Mouse (Mus musculus) gastrocnemius, adult 18-20 months (tissue): ENCODE measurements around the gene Kif3a. TPM values are rescaled to one million over a fixed set of nuclear protein-coding genes. Genes with fewer than 3 reads are reported as not detected.
"Not testable (repeated sequence)": the region's sequence is repeated elsewhere in the genome, so short reads cannot be mapped to it uniquely, and the experiment has no call there.

Experiments used
- DNase-seq: peaks from one replicate; pipeline ENCODE4 v3.0.0; 2021; ENCODE audit warnings: low spot score
- total RNA-seq, 2 experiments: library from RNA; stranded (reverse); gene quantifications; 2 replicates each; pipeline ENCODE4 v1.2.3; 2021

The Kif3a gene
- total RNA-seq, 2 experiments from 2014 or later: 4.5 to 5.0 TPM

- no peak for DNase-seq
These were observed 26.0 kb upstream of the Kif3a start for GRCm38 (mm10) chr11:53541222-53541621.

- DNase-seq: no peak
These were observed 24.2 kb upstream of the Kif3a start for GRCm38 (mm10) chr11:53543021-53543420.

DNA sequence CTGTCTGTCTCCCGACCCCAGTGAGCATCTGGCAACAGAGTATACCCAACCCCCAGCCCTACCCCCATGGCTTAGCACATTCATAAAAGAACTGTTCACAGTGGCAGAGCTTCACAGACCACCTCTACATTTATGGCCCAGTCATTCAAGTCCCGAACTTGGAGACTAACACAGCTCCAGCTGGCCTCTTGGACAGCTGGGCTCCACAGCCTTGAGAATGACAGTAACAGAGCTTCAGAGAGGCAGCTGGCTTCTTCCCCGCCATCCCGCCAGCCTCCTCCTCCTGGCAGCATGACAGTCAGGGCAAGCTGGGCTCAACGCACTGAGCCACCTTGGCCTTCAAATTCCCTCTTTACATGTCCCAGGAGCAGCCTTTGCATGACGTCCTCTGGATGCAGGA is 20.9 kb upstream of the Kif3a start:
- no peak for DNase-seq

- no peak for DNase-seq
These were observed 19.6 kb upstream of the Kif3a start for GRCm38 (mm10) chr11:53547566-53547965.

- DNase-seq: no peak
These were observed 19.1 kb upstream of the Kif3a start for GRCm38 (mm10) chr11:53548036-53548605.

- DNase-seq: no peak
These were observed 16.5 kb upstream of the Kif3a start for GRCm38 (mm10) chr11:53550714-53551113.

- no peak for DNase-seq
These were observed 15.4 kb upstream of the Kif3a start for GRCm38 (mm10) chr11:53551754-53552153.

DNA sequence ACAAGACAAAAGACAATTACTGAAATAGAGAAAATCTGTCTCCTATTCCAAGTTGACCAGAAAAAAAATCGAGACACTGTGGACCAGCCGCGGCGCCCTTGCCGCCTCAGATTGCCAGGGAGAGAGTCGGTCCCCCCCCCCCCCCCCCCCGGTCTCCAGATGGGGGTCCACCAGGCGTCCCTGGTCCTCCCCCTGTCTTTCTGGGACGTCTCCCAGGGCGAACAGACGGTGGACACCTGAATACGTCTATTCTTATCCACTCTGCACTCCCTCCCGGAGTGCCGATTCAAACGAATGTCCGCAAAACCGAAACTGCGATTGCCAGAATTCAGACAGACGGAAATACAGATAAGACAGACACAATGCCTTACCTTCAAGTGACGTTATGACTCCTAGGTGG is 10.7 kb upstream of the Kif3a start:
- DNase-seq: not testable (repeated sequence)

- DNase-seq: not testable (repeated sequence)
These were observed 9.2 kb upstream of the Kif3a start for GRCm38 (mm10) chr11:53557992-53558391.

DNA sequence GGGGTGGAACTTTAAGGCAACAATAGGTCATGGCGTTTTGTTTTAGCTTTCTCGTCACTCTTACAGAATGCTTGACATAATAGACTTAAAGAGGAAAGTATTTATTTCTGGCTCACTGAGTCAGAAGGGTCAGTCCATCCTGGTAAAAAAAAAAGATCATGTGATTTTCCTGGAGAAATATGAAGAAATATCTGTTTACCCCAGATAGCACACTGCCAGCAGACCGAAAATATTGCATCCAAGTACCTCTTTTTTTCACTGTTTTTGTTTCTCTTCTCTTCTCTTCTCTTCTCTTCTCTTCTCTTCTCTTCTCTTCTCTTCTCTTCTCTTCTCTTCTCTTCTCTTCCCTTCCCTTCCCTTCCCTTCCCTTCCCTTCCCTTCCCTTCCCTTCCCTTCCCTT is 7.2 kb upstream of the Kif3a start:
- not testable (repeated sequence) for DNase-seq

GRCm38 (mm10) chr11:53561986-53562385 is 5.2 kb upstream of the Kif3a start:
- no peak for DNase-seq

GRCm38 (mm10) chr11:53566646-53567045 is 533 bp upstream of the Kif3a start:
- DNase-seq: no peak

GRCm38 (mm10) chr11:53580562-53580961 is 13.4 kb downstream of the Kif3a start:
- DNase-seq: no peak

DNA sequence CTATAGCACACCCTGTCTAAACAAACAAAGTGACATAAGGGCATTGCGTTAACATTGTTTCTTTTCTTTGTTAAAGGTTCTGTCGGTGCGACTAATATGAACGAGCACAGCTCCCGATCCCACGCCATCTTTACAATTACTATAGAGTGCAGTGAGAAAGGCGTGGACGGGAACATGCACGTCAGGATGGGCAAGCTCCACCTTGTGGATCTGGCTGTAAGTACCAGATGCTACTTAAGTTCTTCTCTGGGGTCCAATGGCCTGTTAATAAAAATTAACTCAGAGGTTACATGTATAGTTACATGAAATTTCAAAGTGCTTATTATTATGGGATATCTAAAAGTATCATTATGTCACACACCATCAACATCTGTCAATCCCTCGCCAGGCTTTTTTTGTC is 16.0 kb downstream of the Kif3a start:
- DNase-seq: no peak

DNA sequence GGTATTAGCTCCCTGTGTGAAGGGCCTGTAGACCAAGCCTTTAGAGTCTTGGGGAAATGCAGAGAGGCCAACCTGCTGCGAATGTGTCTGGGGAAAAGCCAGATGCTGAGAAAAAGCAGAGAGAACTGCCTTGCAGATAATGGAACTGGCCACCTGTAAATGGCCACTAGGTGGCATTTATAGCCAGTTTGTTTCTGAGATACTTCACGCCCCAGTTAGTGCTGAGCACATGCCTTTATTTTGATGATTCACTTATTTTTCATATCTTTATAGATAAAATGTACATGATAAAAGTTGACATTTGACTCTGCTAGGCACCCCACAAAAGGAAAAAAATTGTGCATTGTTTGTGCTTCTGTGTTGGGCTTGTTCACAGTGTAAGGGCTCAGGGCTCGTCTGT is 17.7 kb downstream of the Kif3a start:
- DNase-seq: no peak

DNA sequence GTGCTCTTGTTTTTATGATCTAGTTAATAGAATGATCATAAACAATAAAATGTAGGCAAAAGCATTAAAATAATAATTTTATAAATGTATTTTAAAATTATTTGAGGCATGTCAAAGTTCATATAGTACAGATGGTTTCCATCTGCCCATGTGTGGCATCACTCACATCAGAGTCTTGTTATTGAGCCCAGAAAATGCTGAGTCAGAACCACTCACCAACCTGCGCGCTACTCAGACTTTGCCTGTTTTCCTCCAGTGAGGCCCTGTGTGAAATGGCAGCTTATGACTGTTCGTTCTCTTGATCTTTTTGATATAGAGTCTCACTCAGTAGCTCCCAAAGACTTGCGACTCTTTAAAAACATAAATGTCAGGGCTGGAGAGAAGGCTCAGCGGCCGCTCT is 18.3 kb downstream of the Kif3a start:
- DNase-seq: no peak

- no peak for DNase-seq
These were observed 21.1 kb downstream of the Kif3a start for GRCm38 (mm10) chr11:53588279-53588678.

GRCm38 (mm10) chr11:53590368-53590768 is 23.2 kb downstream of the Kif3a start:
- DNase-seq: peak; percentile 6

DNA sequence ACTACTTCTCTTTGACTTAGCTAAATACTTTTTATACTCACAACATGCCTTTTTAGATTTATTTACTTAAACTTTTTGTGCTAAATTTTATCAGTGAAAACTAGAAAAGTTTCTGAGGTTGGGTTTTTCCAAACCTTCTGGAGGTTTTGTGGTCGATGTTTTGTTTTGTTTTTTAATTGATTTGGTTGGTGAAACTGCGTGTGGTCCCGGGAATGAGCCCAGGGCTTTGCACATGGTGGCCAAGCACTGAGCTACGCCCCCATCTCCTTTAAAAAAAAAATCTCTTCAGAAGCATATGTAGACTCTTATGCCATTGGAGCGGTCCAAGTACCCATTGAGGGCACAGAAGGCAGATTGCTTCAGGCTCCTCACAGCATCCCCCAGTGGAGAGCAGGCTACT is 23.9 kb downstream of the Kif3a start:
- DNase-seq: no peak

GRCm38 (mm10) chr11:53604983-53605382 is 37.8 kb downstream of the Kif3a start:
- no peak for DNase-seq

DNA sequence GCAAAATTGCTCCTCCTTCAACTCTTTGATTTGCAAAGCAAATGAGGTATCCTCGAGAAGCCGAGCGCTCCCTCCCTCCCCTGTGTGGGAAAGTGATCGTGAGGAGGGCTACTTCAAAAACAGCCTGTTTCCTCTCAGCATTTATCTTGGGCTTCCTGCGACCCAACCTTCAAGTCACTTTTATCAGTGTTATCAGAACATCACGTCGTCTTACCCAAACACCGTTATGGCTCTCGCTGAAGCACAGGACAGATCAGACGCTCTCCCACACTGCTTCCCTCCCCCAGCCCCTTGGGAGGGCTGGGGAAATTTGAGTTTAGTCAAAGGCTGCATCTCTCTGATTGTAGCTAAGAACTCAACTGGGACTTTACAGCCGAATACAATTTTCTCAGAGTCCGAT is 38.4 kb downstream of the Kif3a start:
- no peak for DNase-seq

- DNase-seq: no peak
These were observed 42.1 kb downstream of the Kif3a start for GRCm38 (mm10) chr11:53609231-53609630.

GRCm38 (mm10) chr11:53609672-53610071 is 42.5 kb downstream of the Kif3a start:
- DNase-seq: no peak

DNA sequence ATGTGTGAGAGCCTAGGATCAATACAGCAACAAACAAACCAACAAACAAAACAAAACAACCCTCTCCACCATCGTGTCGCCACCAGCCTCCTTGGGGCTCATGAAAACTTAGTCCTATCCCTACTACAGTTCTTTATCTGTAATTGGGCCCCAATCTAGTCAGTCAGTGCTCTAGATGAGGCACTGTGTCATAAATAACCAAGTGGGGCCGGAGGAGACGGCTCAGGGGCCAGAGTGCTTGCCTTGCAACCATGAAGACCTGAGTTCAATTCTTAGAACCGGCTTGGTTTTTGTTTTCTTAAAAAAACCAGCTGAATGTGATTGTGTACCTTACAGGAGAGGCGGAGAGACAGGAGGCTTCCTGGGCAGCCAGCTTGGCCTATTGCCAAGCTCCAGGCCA is 48.0 kb downstream of the Kif3a start:
- DNase-seq: no peak
